8 mouse cellular contexts compared by ENCODE assay signal in the genomic region with DNA sequence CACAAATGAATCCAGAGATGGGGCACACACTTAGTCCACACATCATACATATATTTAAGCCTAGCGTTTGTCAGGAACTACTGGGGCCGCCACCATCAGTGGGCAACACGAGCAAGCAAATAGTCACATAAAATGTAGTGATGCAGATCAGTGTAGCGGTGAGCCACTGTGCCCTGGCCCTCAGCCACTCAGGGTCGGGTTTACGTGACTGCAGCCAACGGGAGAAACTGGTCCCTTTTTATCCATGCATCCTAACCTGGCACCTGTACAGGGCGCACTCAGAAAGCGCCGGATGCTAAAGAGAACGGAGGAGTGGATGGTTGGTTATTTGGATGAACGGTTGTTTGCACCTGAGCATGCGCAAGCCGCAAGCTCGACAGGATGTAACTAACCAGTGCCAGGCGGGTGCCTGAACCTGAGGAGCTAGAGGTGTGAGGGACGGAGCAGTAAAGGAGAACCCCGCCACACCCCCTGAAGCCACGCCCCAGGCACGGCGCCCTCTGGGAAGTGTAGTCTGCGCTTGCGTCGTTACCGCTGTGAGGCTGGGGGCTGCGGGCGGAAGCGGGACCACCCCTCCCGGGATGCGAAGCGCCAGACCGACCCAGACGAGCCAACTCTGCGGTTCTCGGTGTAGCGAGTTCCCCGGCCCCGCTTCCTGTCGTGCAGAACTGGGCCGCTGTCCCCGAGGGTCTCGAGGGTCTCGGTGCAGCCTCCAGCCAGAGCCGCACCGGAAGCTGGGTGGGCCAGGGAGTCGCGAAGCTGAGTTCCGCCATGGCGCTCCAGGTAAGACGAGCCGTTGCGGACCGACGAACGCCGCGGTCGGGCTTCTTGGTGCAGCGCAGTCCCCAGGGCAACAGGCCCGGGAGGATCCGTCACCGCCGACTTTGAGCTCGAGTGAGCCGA. TPM values are rescaled to one million over a fixed set of nuclear protein-coding genes. Genes with fewer than 3 reads are reported as not detected.
A peak's percentile ranks its signal among the peaks of the same experiment; 100 is the strongest.
DNase-seq lines count a peak whose midpoint lies in the region; ATAC-seq lines count a peak whose summit lies in the region.

A gene (plus strand): TSS at position 482 of the 903 bp plus-strand sequence.

- no peaks in the 10 kb centered on the region for H3K9me3 ChIP-seq in intestine, embryonic 14.5 days (ENCODE audit: control insufficient read depth, low read length)

- peak within 1 kb of the TSS; percentile 84 for H3K4me3 ChIP-seq in intestine, embryonic 14.5 days (ENCODE audit: low read depth, low read length)

- peaks cover 8% of the 10 kb centered on the region; the same call in 1 of the 2 replicates for H3K4me1 ChIP-seq in intestine, embryonic 14.5 days (replicated peaks; ENCODE audit: control insufficient read depth, insufficient read depth, low read length)

- H3K27ac ChIP-seq in intestine, embryonic 14.5 days (ENCODE audit: low read depth): peak within 1 kb of the TSS; percentile 54; the same call in 1 of the 2 replicates

- 2% methylated on average over 65 of the region's 65 CpGs for WGBS in intestine, embryonic 14.5 days

- peak; percentile 89 for DNase-seq in adrenal gland, postnatal 10 days
- peak; percentile 72 for DNase-seq in embryo, embryonic 11.5 days (ENCODE audit: low read depth, low spot score)
- DNase-seq in gastrocnemius, postnatal 36 days: peak; percentile 71
- DNase-seq in intestine, embryonic 14.5 days (ENCODE audit: low spot score): peak; percentile 92
- DNase-seq in left cerebral cortex, postnatal 10 days (ENCODE audit: extremely low spot score in 1 of 2, low spot score in 2 of 2): peak; percentile 81 to 91
- peak; percentile 80 for DNase-seq in right cerebral cortex, postnatal 14 days
- peak; percentile 90 for DNase-seq in yolk sac, embryonic 10.5 days (ENCODE audit: low spot score)

- H3K27me3 ChIP-seq in intestine, embryonic 14.5 days (replicated peaks; ENCODE audit: control insufficient read depth, insufficient read depth, low read length): no peaks in the 10 kb centered on the region

- peak within 1 kb of the TSS; percentile 76 for H3K9ac ChIP-seq in intestine, embryonic 14.5 days (ENCODE audit: low read length)

- no peaks in the 10 kb centered on the region for H3K36me3 ChIP-seq in intestine, embryonic 14.5 days (ENCODE audit: control insufficient read depth, insufficient read depth, low read length)

- H3K4me2 ChIP-seq in intestine, embryonic 14.5 days (ENCODE audit: low read length): peak within 1 kb of the TSS; percentile 81

- ATAC-seq in intestine, embryonic 14.5 days (replicated peaks; ENCODE audit: low FRiP score, low TSS enrichment, low read depth): peak; percentile 98
- peak; percentile 87 for ATAC-seq in megakaryocyte progenitor cell, adult 5-6 weeks (replicated peaks; ENCODE audit: poor library complexity)

- intact Hi-C loops in gastrocnemius, postnatal 36 days (cut with DNase I): loop anchor here (2.0 to 5.0 kb wide), 2 partner anchors 47 to 218 kb away; no protein-coding TSS in a partner anchor
- intact Hi-C loops in left cerebral cortex, postnatal 10 days (cut with DNase I): loop anchor here (5.0 kb wide), 1 partner anchor 218 kb away; no protein-coding TSS in a partner anchor

RNA-seq across cellular contexts. Expression of the gene that starts here (rescaled TPM):
- 10 to 100 TPM; 20.9 to 38.5 TPM for total RNA-seq in adrenal gland, postnatal 10 days (2021)
- 10 to 100 TPM; 13.7 to 16.2 TPM for total RNA-seq in gastrocnemius, postnatal 36 days (2021)
- polyA plus RNA-seq in intestine, embryonic 14.5 days (2014; fragmentation: Nextera tagmentation; extraction: Ambion mirVana): 19.6 and 20.7 TPM in 2 replicates
- total RNA-seq in left cerebral cortex, postnatal 10 days (2021): 10 to 100 TPM; 50.3 to 53.0 TPM
- total RNA-seq in megakaryocyte progenitor cell, adult 5-6 weeks (2015): 0.98 and 2.5 TPM in 2 replicates
- total RNA-seq in megakaryocyte progenitor cell, adult 5-6 weeks (2017): 2.0 and 3.1 TPM in 2 replicates

Comparison
In these comparisons a context has a peak if more than half of its experiments do, and no peak if none do; other contexts are left out.
1. Peak in every context shown above with its lines: DNase-seq, ATAC-seq, H3K4me3 ChIP-seq and H3K27ac ChIP-seq.